Mouse (Mus musculus): ENCODE results near the gene Dedd2.

DNA sequence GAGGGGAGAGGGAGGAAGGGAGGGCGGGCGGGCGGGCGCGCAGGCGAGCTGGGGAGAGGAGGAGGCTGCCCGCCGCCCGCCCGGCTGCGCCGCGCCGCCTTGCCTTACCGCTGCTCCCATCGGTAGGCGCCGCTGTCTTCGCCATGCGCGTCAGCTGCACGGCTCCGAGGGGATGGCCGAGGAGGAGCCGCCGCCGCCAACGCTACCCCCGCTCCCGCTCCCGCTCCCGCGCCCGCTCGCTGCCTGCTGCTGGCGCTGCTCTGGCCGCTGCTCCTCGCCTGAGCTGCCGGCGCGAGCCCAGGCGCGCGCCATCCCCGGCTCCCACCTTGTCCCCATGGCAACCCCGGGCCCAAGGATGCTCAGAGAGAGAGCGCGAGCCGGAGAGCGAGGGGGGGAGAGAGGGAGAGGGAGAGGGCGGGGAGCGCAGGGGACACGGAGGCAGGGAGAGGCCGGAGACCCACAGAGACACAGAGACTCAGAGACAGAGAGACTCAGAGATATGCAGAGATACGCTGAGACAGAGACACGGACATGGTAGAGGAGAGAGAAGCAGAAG, 40.7 kb downstream of the Dedd2 start, which contains the start of gene Pou2f2:
- TF ChIP-seq POLR2A (IDR thresholded peaks at IDR 0.05; ENCODE audit: low read depth, low read length) (no peak), MXI1 (IDR thresholded peaks at IDR 0.05; ENCODE audit: low read depth, low read length) (peak; percentile 61), TBP (conservative IDR thresholded peaks at IDR 0.05; ENCODE audit: low read depth, low read length) (no peak), CTCF (conservative IDR thresholded peaks at IDR 0.05 in 1 of 2, IDR thresholded peaks at IDR 0.05 in 1 of 2; ENCODE audit: low read depth in 2 of 2, low read length in 2 of 2) (peak in 1 of 2 experiments; percentile 41; a peak in 2 of 4 replicates), CHD1 (IDR thresholded peaks at IDR 0.05; ENCODE audit: low read depth, low read length) (no peak), ZNF384 (IDR thresholded peaks at IDR 0.05; ENCODE audit: low read depth, low read length) (no peak)
